Mouse (Mus musculus): ENCODE data around the gene Alkbh7. TPM values are rescaled to one million over a fixed set of nuclear protein-coding genes. Genes with fewer than 3 reads are reported as not detected.

The Alkbh7 gene
- polyA plus RNA-seq, 2 experiments from 2014 or later: 22.6 to 26.9 TPM

DNA sequence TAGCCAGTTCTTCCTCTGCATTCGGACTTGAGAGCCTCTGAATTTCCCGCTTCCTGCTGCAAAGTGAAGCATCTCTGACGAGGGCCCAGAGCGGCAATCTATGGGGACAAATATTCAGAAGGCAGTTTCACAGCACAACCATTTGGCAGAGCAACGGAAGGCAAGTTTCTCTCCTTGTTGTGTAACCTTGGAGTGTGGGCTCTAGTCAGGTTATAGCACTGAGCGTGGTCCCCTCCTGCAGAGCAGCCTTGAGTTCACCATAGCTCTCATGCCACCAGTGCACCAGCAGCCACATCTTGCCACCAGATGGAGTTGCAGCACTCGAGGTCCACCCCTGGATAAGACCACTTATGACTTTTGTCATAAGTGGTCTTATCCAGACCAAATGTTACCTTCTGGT is 8.7 kb upstream of the Alkbh7 start:
- ATAC-seq: no peak

DNA sequence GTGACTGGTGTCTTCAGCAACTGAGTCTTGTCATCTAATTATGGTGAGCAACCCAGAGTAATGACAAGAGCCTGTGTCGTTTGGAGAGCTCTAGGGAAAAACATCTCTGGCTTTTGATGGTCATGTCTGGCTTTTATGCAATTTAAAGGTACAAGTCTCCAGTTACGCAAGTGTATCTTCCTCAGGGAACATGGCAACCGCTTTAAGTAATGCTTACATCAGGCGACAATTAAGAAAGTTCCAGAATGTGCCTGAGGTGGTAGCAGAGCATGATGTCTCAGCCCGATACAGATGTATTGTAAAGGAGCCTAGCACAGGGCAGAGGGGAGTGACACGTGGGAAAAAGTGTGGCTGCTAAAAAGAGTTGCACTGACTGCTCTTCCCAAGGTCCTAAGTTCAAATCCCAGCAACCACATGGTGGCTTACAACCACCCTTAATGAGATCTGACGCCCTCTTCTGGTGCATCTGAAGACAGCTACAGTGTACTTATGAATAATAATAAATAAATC is 8.2 kb upstream of the Alkbh7 start:
- no peak for ATAC-seq

DNA sequence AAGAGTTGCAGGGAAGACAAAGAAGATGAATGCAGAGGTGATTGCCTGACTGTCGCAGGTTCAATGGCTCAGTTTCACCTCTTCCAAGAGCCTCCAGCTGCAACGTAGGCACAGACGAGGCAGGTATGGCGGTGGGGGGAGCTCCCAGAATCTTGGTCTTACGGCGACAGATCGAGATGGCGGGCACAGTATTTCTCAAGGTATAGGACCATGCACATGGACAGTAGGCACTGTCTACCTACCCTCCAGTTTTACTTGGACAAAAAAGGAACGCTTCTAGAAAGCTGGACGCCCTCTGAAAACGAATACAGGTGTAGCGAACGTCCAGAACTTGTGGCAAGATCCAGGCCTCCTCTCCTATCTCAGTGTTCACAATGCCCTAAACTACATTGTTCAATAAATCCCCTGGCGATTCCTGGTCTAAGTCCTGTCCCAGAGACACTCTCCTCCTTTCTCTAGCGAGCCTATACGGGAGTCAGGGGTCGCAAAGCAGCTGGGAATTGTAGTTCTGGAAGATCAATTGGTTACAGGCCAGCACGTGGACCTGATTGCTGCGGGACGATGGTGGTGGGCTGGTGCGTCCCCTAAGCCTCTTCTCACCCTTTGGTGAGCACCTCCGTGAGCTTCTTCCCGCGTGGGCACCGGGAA is 7.5 kb upstream of the Alkbh7 start:
- peak; percentile 67 for ATAC-seq

DNA sequence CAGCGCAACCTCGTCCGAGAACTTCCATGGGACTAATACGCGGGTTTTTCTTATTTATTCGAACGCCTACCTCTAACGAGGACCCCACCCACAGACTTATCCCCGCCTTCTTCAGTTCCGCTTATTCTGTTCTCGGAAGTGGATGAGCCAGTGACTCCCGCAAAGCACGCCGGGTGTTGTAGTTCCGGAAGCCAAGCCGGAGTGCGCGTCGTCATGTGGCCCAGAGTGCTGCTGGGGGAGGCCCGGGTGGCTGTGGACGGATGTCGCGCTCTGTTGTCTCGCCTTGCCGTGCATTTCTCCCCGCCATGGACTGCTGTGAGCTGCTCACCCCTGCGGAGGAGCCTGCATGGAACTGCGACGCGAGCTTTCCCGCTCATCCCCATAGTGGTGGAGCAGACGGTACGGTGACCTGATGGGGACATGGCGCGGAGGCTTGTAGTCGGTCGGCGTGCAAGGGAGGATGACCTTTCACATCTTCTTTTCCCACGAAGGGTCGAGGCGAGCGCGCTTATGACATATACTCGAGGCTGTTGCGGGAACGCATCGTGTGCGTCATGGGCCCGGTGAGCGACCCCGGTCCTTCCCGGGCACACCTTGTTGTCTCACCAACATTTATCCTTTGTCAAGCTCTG is 6.9 kb upstream of the Alkbh7 start, which contains the start of gene Clpp:
Gene Clpp (plus strand): TSS at position 191 of the 632 bp plus-strand sequence.
- peak; percentile 99 for ATAC-seq

DNA sequence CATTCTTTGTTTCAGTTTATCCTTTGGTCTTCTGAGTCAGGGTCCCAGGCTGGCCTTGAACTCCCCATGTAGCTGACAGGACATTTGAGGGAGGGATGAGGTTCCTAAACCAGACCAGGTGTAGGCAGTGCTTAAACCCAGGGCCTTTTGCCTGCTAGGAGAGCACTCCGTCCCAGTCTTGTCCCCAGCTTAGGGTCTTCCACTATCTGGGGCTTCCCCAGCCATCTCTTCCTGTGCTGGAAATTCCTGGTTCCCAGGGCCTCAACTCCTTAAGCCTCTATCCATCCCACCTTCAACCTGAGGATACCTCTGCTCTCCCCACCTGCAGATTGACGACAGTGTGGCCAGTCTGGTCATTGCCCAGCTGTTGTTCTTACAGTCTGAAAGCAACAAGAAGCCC is 6.2 kb upstream of the Alkbh7 start:
- ATAC-seq: no peak

DNA sequence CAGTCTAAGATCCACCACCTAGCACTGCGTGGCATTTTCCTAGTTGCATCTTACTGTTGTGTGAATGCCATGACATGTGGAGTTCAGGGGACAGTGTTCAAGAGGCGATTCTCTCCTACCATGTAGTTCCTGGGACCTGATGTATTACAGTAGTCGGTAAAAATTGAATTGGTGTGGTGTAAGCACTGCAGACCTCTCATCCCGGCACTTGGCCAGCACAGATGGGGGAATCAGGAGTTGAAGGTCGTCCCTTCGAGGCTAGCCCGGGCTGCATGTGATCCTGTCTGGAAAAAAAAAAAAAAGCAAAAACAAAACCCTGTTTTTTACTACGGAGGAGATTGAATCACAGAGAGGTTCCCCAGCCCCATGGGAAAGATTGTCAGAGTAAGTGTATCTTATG is 2.1 kb upstream of the Alkbh7 start:
- ATAC-seq: no peak

DNA sequence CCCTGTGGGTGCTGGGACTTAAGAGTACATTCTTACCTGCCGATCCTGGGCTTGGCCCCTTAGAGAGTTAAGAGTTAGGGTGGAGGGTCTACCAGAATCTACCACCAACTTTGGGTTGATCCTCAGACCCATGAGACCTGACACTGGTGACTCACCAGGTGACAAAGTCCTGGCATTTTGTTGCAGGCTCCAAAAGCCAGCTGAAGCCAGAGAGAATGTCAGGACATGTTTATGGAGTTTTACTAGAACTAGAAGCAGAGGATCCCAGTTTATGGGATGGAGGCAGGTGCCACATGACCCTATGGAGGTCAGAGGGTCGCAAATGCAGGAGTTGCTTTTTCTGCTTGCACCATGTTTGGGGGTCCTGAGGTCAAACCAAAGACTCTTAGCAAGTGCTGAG is 633 bp upstream of the Alkbh7 start:
- no peak for ATAC-seq

DNA sequence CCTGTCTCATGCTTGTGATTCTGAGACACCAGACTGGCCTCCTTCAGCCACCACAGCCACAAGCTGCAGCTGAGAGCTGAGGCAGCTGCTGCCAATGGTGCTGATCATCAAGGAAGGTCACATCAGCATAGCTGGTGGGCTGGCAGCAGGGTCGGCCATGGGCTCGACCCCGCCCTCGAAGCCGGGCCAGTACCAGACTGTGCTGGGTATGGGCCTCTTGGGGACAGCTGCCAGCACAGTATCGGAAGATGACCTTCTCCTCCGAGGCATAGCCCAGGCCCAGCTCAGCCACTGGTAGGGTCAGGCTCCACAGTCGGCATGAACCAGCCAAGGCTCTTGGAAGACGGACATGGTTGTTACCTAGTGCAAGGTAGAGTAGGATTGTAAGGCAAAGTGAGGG is 2.3 kb downstream of the Alkbh7 start:
- no peak for ATAC-seq

DNA sequence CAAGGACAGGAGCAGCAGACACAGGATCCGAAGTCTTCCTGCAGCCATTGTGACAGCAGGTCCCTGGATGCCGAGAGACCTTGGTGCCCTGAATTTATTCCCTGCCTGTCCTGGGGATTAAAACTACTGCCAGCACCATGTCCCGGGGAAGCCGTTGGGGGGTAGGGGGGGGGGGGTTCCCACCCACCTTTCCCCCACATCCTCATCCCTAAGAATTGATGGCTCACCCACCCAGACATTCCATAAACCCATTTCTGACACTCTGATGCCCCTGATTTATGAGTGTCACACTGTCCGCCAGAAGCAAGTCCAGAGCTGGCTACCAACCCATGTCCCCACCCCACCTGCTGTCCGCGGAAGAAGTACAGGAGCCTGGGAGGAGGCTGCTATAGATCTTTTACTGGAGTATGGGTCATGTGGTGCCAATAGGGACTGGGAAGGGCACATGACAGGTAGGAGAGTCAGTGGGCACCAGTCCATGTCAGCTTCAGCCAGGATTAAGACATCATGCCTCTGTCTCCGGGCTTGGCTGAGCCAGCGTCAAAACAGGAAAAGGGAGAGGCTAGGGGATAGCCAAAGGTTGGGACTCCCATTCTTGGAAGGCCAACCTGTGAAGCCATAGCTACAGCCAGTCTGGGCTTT is 3.0 kb downstream of the Alkbh7 start, which contains the start of gene Pspn:
Gene Pspn (minus strand): TSS at position 51 of the 642 bp plus-strand sequence.
- ATAC-seq: no peak

DNA sequence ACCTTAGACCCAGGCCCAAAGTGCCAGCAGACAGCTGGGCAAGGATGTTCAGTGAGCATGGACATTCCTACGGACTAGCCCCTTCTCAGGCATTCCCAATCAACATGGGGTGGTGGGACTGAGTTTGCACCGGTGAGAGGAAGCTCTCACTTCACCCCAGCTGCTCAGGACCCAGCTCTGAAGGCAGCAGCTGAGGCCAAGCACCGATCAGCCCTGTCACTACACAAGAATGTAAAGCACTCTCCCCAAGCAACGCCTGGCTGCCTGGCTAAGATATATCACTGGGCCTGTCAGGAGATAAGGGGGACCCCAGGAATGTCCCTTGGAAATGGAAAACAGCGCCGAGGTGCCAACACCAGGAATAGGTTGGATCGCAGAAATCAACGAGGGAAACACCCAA is 4.1 kb downstream of the Alkbh7 start:
- ATAC-seq: no peak

DNA sequence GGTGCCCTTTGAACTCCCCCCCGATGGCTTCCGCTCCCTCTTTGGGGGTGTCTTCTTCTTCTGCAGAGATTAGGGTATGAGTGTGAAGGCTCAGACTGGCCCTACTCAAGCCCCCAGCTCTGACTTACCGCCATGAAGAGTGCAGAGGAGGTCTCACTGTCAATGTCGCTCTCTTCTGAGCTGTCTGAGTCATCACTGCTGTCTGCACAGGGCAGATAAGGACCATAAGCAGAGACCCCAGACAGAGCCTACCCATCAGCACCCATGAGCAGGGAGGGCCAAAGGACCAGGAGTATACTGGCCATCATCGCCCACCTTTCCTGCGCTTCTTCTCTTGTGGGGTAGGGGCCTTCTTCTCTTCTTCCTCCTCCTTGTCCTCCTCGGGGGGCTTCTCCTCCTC is 6.9 kb downstream of the Alkbh7 start:
- no peak for ATAC-seq

DNA sequence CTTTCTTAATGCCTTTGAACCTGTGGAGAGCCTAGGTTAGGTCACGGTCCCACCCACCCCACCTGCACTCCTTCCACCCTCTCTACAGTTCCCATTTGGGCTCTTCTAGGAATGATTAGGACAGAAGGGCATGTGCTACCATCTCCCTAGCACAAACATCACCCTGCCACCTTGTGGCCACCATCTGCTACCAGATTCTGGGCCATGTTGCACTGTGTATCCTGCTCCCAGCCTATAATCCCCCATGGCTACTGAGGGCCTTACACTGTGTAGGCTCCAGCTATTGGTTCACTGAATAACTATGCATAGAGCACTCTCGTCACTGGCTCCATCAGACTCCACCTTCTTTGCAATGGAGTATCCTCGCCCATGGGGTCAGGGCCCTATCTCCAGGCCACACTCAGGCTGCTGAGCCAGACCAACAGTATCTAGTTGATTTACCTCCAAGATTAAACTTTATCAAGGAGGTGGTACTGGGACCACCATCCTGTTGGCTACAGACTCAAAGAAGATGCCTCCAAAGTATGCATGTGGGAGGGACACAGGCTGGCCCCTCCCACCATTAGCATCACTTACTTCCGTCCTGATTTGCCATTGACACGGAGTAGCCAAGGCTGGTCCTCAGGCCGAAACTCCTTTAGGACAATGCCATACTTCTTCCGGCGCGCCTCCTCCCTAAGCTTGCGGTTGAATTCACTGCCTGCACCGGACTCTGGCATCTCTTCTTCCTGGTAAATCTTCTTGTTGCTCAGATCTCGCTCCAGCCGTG is 10.2 kb downstream of the Alkbh7 start:
- no peak for ATAC-seq

DNA sequence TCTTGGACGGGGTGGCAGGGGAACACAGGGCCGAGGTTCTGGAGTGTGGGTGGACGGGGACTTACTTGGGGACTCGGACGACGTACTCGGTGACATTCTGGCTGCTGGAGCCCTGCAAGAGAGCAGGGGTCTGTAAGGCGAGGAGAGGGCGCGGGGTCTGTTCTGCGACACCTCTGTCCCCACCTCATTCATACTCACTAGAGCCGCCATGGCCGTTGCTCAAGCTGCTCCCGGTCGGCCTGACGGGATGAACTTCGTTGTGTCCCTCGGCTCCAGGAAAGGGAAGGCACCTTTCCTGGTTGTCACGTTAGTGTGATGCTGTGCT is 13.7 kb downstream of the Alkbh7 start:
- ATAC-seq: peak; percentile 37

DNA sequence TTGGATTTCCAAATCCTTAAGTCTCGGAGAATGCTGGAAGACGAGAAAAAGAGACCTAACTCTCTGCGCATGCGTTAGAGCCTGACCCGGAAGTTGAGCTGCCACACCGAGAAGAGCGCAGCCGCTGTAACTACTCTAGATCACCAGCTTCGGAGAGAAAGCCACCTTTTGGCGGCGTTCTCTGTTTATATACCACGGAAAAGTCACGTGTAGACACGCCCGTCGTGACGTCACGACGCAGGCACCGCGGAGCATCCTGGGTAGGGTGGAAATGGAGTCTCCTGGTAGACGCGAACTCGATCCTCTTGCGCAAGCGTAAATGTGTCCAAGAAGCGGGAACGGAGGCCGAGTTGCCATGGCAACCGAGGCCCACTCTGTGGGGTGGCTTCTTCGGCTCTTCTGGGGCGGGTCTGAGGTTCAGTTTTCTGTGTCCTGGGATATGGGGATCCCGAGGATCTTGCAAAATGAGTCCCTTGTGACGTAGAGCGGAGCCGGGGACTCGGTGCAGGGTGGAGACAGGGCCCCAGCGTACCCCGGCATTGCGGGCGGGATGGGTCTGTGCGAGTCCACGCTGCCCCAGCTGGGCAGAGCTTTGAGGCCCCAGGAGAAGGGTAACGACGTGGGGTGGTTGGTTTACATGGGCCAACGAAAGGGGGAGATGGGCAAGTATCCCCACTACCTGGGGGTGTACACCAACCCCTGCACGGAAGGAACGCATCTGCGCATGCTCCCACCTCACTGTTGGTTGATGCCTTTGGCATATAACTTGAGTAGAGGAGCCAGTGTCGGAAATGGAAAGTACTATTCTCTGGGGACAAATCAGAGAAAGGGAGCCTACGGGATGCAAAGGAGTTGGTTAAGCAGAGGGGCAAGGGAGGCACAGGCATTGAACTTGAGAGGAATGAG is 14.3 kb downstream of the Alkbh7 start, which contains the start of the genes Gtf2f1 and Gm17949:
Gene Gtf2f1 (minus strand): TSS at position 53 of the 906 bp plus-strand sequence.
Gene Gm17949 (plus strand): TSS at position 234 of the 906 bp plus-strand sequence.
- ATAC-seq: peak; percentile 91

DNA sequence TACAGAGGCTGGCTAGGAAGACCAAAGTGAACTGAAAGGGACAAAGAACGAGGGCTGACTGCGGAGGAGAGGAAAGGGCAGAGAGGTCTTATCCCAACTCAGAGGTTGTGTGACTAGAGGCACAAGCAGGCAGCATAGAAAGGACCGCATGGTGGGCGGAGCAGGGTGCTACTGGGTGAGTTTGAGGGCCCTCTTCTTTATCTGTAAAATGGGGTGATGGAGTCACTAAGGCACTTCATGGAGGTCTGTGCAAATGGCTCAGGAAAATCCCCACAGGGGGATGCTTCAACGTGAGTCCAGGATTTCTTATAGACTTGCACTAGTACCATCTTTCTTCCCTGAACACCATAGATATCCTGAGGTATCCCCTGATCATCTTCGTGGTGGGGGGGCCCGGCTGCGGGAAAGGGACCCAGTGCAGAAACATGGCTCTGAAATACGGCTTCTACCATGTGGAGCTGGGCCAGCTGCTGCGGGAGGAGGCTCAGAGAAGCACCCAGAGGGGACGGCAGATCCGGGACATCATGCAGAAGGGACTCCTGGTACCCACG is 15.2 kb downstream of the Alkbh7 start:
- no peak for ATAC-seq

DNA sequence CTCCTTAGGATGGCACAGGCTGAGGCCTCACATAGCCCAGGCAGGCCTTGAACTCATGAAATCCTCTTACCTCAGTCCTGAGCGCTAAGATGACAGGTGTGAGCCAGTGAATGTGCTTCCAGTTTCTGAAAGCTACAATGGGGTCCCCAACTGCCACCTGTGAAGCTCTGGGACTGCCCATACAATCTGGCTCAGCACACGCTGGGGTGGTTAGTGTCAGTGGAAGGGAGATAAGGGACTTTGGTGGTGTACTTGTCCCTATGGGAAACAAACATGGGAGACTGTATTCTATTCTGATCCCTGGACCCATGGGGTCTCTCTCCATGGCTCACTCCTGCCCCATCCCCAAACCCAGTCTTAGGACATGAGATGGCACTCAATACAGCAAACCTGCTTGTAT is 22.6 kb downstream of the Alkbh7 start:
- no peak for ATAC-seq

DNA sequence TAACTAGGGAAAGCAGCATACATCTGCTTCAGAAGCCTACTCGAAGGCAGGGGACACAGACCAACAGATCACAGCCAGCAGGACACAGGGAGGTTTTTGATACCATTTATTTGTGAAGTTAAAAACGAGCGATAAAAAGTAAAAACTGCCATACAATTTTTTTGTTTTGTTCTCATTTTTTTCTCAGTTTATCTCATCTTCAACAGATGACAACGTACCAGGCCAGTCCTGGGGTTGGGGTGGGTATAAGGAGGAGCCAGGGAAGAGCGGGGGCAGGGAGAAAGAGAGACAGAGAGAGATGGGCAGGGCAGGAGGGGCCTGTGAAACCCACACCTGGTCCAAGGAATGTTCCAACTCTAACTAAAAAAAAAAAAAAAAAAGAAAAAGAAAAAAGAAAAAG is 23.8 kb downstream of the Alkbh7 start:
- no peak for ATAC-seq

DNA sequence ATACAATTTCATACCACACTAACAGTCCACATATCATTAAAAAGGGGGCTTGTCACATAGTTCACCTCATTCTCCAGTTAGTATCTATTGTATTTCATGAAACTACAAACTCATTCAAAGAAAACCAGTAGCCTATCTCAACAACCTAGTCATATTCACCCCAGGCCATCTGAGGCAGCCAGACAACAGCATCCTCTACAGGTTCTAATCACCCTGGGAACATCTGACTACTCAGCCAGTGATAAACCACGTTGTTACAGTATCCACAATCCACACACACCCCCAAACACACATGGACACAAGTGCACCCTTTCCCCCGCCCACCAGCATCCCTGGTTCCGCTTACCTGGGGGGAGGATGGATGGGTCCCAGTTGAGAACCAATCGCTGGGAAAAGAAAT is 30.3 kb downstream of the Alkbh7 start:
- no peak for ATAC-seq

DNA sequence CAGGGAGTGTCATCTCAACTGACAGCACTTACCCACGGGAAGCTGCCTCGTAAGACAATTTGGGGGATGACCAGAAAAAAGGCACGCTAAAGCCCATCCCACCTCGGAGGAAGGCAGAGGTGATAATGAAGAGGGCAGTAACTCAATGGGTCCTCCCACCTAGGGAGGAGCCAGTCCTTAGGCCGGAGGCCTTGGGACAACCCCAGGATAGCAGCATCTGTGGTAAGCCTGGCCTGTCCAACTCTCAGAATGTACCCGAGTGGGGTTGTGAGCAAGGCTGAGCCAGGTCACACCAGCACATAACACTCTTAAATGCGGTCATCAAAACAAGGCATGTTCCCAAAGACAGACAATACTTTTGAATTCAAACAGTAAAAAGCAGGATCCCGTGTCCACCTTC is 32.6 kb downstream of the Alkbh7 start:
- ATAC-seq: no peak

DNA sequence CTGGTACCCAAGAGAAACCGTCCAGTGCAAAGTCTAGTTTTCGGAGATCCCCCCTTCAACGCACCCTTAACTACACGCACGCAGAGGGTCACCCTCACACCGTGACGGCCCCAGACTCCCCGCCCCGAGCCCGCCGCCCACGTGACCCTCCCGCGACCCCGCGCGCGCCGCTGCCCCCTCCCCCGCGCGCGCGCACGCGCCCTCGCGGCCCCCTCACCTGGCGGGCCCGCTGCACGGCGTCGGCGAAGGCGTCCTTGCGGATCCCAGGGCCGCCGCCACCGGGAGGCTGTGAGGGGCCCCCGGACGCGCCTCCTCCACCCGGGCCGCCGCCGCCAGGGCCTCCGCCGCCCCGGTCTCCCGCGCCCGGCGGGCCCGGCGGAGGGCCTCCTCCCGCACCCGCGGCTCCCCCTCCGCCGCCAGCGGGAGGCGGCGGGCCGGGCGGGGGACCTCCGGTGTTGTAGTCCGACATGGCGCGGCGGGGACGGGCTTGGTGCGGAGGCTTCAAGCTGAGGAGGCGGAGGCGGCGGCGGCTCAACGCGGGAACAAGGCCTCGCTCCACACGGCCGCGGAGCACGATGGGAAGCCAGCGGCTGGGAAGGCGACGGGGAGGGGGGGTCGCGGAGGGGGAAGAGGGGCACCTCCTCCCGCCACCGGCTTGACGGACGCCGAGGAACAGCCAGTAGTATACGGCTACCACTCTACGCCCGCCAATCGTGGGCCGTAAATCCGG is 34.0 kb downstream of the Alkbh7 start, which contains the start of gene Khsrp:
Gene Khsrp (minus strand): TSS at position 592 of the 730 bp plus-strand sequence.
- ATAC-seq: no peak
